Mouse (Mus musculus): ENCODE data around the gene Nlrp10.

Nlrp10 gene

GRCm38 (mm10) chr7:108929726-108930393 is at the start of gene Nlrp10:
Nlrp10 (minus strand) TSS chr7:108930178.
- no peak for DNase-seq

DNA sequence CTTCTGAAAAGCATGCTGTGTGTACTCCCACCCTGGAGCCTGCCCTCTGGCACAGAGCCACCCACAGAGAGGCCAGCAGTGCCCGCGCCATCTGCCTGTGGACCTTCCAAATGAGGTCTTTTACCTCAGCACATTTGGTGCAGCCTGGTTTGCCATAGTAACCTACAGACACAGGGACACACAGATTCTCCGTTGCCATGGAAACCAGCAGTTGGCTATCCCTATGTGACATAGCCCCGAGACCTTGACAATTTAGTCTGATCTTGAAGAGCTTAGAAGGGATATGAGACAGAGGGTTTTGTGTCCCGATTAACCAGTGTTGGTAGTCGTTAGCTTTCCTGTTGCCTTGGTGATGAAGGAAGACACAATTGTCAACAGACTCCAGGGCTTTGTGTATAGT is 42.3 kb upstream of the Nlrp10 start:
- DNase-seq = no peak

DNA sequence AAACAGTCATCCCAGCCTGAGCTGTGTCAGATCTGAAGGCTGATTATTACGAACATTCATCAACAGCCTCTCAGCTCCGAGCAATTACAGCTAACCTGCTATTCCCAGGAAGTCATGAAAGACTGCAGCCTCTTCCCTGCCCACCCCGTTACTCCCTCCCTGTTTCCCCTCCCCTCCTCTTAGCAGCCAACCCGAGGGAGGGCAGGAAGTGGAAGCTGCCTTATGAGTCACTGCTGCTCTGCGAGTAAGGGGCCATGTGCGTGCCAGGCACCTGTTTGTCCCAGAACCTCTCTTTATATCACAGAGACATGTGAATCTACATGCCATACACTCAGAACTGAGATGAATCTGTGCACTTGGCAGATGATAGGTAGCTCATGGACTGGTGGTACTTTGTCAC is 38.2 kb upstream of the Nlrp10 start:
- DNase-seq = no peak

DNA sequence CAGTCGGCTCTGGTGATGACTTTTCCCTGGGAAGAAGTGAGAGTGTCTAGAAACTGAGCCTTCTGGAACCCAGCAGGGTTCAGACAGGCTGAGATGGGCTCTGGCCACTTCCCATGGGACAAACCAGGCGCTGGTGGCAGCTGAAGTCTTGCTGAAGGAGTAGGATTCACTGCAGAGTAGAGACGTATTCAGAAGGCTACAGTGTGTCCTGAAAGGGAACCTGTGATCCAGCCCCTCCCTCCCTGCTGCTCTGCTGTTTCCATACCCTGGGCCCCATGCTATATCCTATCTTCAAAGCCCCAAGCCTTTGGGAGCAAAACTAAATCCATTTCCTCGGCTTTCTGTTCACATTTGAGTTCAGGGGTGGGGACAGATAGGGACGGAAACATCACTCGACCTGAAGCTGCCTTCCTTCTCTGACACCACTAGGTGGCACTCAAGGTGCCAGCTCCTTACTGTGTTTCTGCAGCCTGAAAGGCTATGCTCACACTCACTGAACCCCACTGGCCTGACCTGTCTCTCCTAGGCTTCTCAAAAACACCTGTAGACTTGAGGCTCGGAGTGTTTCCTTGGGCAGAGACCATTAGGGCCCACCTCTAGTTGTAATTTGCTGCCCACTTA is 36.9 kb upstream of the Nlrp10 start:
- DNase-seq = peak; percentile 61

GRCm38 (mm10) chr7:108965968-108966367 is 36.0 kb upstream of the Nlrp10 start:
- DNase-seq = no peak

DNA sequence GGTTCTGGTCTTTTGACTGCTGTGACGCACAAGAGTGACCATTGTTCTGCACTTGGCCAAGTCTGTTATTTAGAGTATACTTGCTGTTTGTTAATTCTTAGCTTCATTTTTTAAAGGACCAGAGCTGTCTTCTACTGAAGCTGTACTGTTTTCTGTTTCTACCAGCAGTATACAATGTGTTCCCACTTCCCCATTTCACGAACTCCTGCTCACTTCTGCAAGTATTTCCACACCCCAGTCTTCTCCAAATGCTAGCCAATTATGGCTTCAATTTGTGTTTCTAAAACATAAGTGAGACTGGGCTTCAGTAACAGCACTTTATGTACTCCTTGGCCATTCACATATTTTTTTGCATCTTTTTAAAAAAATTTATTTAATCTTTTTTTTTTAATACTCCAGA is 27.8 kb upstream of the Nlrp10 start:
- DNase-seq = no peak

GRCm38 (mm10) chr7:108954185-108954584 is 24.2 kb upstream of the Nlrp10 start:
- DNase-seq = peak; percentile 24

- DNase-seq = no peak
These were observed 22.8 kb upstream of the Nlrp10 start for GRCm38 (mm10) chr7:108952801-108953200.

DNA sequence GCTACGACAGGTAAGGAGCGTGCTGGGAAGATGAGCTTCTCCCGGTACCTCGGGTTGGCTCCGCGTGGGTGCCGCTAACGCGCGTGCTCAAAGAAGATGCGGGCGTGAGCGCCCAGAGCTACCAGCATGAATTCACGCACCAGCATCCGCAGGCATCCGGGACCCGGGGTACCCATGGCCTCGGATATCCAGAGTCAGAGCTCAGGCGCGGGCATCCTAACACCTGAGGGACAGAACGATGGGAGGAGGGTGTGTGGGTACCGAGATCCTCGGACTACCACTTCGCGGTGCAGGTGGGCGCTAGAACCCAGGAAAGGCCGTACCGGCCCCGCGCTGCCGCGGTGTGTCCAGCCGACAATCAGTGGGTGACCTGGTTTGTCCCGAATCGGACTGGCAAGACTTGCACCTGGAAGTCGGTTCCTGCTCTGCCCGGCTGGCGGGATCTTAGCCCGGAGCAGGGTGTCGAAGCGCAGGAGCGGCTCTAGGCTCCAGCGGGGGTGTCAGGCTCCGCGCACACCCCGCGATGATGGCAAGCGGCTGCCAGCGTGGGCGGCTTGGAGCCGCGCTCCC is 20.9 kb upstream of the Nlrp10 start:
- DNase-seq = peak; percentile 25

GRCm38 (mm10) chr7:108950312-108950761 is 20.4 kb upstream of the Nlrp10 start, which contains the start of gene Tub:
Tub (plus strand) TSS chr7:108950338.
- peak; percentile 75 for DNase-seq

DNA sequence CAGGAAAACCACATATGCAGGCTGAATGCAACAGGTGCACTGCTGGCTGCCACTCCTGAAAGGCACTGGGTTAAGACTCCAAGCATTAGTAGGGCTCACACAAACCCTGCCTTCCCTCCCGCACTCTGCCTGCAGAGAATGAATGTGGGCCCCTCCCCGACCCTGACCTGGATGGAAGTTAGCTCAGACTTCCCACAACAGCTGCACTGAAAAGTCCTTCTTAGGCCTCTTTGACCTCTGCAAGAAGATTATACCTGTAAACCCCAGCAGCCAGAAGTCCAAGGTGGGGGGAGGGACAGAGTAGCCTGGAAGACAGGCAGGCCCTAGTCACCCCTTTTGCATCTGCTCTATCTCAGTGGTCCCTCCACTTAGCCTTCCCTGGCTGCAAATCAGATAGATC is 19.3 kb upstream of the Nlrp10 start:
- DNase-seq = no peak

DNA sequence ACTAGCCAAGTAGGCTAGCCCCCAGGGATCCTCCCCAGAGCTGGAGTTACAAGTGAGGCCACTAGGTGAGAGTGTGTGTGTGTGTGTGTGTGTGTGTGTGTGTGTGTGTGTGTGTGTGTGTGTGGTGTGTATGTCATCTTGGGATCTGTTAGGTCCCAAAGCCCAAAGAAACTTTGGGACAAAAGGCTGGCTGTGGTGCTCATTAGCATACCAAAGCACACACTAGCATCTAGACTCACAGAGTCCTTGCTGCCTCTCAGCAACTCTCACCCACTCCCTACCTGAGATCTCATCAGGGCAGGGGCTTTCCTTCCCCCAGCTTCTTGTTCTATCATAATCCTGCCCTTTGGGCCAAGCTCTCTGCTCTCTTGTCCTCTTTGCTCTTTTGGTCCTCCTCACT is 18.6 kb upstream of the Nlrp10 start:
- DNase-seq = no peak

DNA sequence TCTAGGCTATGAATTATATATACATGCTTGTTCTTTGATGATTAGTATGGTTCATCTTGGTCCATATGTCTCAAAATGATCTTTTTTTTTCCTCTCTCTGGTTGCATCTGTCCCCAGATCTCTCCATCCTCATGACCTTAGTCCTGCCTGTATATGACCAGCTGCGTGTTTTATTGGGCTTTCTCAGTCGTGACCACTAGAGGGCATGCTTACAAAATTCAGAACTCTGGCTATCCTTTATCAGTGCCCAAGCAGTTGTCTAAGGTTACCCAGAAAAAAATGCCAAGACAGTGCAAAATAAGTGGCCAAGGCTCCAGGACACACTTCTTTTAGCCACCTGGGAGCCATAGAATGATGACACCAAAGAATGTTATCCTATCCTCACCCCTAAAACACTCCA is 14.0 kb upstream of the Nlrp10 start:
- DNase-seq = peak; percentile 55

- no peak for DNase-seq
These were observed 11.5 kb upstream of the Nlrp10 start for GRCm38 (mm10) chr7:108941466-108941865.

- no peak for DNase-seq
These were observed 6.6 kb upstream of the Nlrp10 start for GRCm38 (mm10) chr7:108936591-108936990.

- no peak for DNase-seq
These were observed 5.4 kb upstream of the Nlrp10 start for GRCm38 (mm10) chr7:108935411-108935810.

DNA sequence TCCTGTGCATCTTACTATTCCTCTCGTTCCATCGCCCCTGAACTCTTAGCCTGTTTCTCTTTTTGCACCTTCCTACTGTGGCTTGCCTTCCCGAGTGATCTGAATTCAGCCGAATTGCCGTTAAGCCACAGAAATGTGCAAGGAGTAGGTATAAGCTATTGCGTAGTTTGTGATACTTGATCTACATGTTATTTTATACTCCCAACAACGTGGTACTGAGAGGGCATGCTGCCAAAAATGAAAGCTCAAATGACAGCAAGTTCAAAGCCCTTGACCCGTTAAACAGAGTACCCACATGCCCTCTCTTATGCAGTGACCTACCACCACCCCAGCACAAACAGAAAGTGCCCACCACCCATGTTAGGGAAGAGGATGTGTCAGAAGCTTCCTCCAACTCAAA is 4.9 kb upstream of the Nlrp10 start:
- DNase-seq = peak; percentile 16

- DNase-seq = peak; percentile 95
These were observed 4.1 kb upstream of the Nlrp10 start, which contains the start of gene Eif3f for GRCm38 (mm10) chr7:108933794-108934731. Eif3f (plus strand) TSS chr7:108934417.

- DNase-seq = no peak
These were observed 1.4 kb downstream of the Nlrp10 start for GRCm38 (mm10) chr7:108928280-108929188.

DNA sequence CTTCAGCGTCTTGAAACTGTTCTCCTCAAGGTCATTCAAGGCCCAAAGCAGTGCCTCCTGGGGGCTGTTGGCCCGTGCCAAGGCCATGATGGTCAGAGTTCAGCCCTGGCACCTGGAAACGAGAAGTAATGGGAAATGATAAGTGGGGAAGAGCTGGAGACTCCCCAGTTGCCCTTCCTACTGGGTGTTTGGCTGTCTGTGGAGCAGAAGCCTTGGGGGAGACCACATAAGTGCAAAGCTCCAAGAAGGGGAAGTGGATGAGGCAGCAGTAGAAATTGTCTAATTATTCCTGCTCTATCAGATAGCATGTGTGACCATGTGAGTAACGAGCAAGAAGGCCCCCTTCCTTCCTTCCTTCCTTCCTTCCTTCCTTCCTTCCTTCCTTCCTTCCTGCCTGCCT is 2.9 kb downstream of the Nlrp10 start:
- DNase-seq = no peak

DNA sequence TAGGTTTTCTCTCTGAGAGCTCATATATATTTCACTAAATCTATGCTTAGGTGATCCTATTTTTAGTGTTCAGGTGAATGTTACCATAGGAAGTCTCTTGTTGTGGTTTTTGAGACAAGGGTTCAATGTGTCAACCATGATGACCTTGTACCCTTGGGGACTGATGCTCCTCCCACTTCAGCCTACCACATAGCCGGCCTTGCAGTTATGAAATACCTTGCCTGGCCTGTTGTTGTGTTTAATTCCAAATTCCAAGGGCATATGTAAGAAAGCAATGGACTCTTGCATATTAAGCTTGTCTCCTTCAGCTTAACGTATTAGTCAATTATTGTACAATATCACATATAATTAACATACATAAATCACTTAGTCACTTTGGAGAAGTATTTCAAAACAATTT is 26.0 kb downstream of the Nlrp10 start:
- DNase-seq = no peak

DNA sequence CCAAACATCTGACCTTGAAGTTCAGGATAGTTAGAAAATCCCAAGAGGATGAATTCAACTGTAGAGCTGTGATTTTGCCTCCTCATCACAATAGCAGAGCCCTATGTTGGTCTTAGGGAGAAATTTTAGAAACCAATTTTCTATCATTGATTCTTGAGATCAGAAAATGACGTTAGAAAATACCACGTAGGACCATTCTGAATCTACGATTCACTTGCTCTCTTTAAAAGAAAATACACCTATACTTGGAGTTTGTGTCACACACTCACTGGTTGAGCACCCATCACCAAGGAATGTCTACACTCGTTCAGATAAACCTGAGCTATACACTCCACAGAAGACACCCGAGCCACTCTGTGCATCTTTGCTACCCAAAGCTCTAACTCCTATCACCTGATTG is 35.7 kb downstream of the Nlrp10 start, which contains the start of gene Olfr519:
Gene Olfr519, minus strand, starts transcription at position 101 of the 400 bp plus-strand sequence.
- DNase-seq = no peak
